Mouse (Mus musculus) activated CD4-positive, CD25-positive, alpha-beta regulatory T cell, adult 4 months (primary cell): ENCODE data around the gene Nprl3. TPM values are rescaled to one million over a fixed set of nuclear protein-coding genes. Genes with fewer than 3 reads are reported as not detected.

Source experiments
- ATAC-seq: one replicate; pipeline ENCODE4 v1.8.0; 2017
- polyA plus RNA-seq, 2 experiments: library from polyadenylated mRNA; unstranded; fragments of 100-300 nt; shearing (Covaris generic); gene quantifications; one replicate each; pipeline ENCODE4 v1.2.1; 2017

Gene Nprl3
- polyA plus RNA-seq, 2 experiments from 2014 or later = 36.7 to 37.6 TPM

DNA sequence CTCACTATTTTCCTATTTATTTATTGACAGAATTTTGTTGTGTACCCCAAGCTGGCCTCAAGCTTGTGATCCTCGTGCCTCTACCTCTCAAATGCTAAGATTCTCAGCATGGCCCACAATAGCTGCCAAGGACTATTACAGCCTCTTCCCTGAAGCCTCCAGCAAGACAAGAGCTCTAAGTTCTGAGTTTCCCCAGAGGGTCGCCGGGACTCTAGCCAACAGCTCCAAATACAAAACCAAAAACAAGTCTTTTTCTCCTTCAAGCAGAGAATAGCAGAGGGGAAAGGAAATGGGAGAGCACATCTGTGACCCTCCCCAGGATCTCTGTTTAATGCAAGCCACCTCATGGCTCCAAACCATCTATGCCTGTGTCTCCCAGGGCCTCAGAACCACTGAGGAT, 23.4 kb downstream of the Nprl3 start:
- no peak for ATAC-seq

DNA sequence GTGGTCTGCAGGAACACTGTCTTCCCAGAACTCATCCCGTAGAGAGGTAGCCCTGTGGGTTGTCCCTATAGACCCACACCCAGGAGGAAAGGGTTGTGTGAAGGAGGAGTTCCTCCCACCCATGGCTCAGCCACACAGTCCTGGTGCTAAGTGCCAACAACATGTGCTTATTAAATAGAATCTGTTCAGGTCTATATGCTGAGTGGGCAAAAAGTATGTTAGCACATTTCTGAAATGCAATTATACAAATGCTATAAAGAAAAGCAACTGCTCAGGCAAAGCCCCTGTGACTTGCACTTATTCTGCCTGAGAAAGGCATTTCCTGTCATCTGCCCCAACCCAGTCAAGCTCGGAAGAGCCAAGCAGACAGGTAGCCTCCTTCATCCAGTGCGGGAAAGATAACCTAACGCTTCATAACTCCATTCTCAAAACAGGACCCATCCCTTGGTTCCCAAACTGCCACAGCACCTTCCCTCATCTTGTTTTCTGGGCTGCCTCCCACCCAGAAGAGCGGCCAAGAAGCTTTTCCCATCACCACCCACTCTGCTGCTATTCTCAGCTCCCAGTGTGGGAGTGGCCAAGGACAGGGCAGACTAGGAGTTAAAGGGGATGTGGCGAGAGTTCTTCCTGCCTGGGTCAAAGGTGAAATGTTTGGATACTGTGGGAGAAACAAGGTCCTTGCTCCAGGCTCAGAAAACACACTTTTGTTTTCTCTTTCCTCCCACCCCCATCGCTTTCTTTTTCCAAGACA, 24.1 kb downstream of the Nprl3 start:
- ATAC-seq = no peak

DNA sequence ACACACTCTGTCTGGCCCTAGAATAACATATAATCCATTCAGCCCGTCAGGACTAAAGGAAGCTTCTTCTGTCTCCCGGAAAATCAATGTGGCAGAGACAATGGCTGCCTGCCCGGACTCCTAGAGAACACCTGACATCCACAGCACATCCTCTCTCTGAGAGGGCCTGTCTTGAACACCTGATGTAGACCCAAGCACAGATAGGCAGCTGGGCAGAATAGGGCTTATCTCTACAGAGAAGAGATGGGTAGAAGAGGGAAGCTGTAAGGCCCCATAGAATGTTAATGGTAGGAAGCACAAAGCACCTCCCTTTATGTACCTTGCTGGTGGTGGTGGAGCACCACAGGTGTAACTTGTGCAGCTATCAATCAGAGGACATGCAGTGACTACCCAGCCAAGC, 25.3 kb downstream of the Nprl3 start:
- ATAC-seq = no peak

DNA sequence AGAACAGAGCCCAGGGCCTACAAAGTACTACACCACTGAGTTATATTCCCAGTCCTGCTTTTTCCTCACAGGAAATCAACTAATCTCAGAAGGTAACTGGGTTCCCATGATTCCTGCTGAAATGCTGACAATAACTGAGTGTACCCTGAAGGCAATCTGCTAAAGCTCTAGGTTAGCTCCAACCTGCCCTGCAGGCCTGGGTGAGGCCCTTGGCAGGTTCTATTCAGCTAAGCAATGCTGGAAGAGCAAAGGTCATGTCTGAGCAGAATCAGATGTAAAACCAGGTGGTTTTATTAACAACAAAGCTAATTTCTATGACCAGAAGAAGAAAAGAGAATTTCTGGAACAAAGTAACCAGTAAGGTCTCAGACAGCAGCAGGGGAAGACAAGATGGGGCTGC, 26.1 kb downstream of the Nprl3 start:
- ATAC-seq = no peak

DNA sequence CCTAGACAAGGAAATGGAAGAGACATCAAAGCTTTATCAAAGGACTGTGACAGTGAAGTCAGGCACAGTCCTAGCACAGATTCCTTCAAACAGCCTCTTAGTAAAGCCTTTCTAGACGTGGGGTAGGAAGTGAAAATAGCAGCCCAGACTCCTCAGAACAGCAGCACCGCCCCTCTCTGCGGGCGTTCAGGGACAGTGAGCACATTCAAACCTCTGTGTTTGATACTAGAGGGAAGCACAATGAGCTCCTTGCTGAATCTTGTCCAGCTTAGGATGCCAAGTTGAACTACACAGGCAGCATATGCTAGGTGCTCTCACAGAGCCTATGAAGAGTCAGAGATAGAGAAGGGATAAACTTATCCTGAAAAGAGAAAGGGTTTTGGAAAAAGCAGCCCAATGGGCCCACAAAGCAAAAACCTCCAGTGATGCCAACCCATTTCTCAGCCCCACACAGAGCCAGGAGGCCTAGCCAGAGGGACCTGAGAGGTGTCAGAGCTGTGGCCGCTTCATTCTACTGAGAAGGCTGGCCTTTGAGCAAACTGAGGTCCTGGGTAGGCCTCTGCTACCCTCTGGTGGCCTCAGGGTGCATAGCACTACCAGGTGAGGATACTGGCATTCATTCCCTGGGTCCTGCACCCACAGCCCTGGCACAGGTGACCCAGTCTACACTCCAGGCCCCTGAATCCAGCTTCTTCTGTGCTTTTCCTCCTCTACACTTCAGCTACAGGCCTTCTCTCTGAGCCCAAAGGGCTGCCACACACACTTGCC, 29.2 kb downstream of the Nprl3 start:
- peak; percentile 82 for ATAC-seq

DNA sequence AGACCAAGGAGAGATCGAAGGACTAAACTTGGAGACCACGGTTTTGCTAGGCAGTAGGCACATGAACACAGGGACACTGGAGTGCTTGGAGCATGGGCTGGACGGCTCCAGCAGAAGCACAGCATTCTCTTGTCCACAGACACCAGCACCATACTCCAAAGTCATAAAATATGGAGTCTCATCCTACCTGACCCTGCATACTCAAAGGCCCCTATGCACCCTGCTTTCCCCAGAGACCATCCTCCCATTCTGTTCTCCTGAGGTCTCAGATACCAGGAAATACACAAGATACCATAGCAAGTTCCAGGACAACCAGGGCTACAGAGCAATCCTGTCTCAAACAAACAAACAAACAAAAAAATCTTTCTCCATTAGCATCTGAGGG, 30.1 kb downstream of the Nprl3 start:
- no peak for ATAC-seq

DNA sequence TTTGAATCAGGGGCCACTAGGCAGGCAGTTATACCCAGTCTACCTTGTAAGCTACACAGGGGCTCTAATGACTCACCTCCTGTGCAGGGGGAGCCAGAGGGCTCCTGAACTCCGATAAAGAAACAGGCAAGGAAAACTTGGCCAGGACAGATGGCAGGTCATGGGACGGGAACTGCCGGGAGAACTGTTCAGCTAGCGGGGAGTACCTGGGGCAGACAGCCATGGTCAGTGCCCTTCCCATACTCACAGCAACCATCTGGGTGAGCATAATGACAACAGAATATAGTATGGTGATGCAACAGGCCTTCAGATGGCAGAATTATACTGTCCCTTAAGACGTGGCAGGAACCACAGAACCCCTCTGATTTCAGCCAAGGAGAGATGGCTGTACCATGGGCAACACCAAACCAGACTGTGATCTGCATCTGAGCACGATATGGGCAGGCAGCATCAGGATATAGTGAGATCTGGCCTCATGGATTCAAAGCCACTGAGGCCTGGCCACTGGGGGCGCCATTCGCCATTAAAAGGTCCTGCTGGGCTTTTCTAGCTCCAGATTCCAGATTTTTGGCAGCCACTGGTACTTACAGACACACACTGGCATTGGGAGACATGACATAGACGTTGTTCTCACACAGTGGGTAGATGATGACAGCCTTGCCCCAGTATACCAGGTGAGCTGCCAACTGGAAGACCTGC, 30.6 kb downstream of the Nprl3 start:
- ATAC-seq = no peak

DNA sequence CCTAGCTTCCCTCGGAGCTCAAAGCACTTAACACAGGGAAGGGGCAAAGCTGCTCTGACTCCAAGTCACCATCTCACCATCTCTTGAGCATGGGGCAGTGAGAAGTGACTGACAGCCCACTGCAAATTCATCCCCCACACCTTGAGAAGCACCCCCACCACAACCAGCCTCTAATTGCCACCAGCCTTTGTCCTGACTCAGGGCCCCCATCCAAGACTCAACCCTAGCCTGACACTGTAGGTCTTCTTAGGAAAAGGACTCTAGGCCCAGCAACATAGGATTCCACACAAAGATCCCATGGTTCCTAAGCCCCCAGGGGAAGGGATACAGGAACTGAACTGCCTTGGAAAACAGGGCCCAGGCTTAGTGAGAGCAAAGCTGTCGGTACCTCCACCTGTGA, 31.4 kb downstream of the Nprl3 start:
- ATAC-seq = no peak

DNA sequence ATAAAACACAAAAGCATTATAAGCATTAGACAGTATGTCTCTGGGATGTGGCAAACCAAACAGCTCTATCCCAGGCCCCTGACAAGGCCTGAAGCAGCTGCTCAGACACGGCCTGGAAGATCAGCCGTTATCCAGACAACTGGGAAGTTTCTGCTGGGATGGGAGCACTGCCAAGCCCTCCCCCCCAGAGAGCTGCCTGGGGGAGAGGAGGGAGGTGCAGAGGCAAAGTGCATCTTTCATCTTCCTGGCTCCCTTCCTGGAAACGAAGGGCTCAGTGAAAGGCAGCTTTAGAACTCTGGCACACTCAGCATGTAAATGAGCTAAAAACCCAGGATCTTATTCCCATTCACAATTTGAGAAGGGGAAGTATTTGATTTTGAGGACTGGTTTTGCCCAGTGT, 31.9 kb downstream of the Nprl3 start:
- ATAC-seq = no peak

DNA sequence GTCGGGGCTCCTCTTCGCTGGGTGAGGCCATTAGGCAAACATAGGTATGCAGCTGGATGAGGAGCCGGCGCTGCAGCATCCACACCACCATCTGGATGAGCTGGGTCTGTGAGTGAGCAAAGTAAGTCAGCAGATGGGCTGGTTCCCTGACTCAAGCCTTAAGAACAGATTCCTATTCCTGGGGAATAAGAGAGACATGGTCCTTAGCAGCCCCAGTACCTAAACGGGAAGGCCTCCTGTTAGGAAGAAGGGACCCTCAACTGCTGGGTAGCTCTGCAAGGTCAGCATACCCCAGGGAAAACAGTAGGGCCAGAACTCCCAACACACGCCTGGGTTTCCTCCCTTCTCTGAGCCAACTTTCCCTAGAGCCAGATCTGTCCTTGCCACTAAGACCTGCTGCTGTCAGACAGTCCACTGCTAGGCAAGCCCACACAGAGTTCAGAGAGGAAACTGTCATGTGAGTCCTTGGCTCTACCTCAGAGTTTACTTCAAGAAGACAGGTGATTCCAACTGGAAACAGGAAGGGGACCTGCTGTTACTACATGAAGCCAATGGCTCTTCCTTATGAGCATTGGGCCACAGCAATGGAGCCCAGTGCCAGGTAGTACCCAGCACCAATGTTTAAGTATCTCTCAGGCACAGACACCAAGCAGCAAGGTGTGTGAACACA, 32.6 kb downstream of the Nprl3 start:
- no peak for ATAC-seq

DNA sequence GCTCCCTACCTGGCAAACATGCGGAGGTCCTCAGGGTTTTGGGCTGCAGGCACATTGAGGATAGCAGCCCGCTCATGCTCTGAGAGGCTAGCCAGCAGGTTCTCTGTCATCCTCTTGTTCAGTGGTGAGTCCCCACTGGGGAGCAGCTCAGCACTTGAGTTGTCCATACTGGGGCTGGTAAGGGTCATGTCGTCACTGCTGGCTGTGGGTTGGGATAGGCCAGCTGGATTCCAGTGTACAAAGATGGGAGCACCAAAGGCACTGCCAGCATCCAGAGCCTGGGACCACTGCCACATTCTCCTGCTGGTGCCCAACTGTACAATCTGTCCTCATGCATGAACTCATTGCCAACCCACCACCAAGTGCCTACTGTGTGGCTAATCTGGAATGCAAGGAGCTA, 33.6 kb downstream of the Nprl3 start:
- ATAC-seq = no peak

DNA sequence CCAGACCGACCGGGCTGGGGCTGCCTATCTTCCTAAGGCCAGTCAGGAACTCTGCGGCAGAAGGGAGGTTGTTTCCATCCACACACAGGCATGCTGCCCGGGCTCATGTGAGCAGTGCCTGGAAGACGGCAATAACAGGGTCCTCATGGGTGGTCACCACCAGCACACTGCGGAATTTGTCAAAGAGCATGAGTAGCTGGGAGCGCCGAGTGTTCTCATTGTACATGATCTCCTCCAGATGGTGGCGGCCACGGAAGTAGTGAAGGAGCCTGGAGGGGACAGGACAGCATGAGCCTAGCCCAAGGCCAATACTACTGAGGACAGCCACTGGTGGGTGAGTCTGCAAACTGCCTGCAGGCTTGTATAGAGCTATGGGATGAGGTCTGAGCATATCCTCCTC, 34.7 kb downstream of the Nprl3 start:
- ATAC-seq = no peak

DNA sequence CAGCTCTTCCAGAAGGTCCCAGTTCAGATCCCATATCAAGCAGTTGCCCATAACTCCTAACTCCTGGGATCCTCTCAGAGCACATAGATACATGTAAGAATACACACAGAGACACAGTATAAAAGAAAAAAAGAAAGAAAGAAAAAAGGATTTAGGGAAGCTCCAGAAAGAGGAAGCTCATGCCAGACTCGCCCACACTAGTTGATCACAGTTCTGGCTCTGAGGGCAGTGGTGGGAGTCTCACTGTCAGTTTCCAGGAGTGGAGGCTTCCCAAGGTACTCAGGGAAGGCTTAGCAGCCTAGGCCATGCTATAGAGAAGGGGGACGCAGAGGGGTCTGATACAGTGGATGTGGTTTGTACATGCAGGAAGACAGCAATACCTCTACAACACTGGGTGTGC, 36.4 kb downstream of the Nprl3 start:
- no peak for ATAC-seq

DNA sequence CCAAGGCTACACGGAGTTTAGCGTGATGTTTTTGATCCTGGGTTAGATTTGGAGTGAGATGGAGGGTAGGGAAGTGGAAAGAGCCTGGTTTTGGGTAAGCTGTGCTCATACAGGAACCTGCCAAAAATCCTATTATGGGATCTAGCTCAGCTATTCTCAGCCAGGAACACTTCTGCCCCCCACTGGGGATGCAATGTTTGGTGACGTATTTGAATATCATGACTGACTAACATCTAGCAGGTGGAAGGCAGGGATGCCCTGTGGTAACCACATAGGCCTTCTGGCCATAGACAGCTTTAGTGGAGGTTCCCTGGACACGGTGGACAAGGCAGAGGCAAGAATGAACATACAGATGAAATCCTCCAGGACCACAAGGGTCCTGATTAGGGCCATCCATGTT, 37.3 kb downstream of the Nprl3 start:
- ATAC-seq = no peak

DNA sequence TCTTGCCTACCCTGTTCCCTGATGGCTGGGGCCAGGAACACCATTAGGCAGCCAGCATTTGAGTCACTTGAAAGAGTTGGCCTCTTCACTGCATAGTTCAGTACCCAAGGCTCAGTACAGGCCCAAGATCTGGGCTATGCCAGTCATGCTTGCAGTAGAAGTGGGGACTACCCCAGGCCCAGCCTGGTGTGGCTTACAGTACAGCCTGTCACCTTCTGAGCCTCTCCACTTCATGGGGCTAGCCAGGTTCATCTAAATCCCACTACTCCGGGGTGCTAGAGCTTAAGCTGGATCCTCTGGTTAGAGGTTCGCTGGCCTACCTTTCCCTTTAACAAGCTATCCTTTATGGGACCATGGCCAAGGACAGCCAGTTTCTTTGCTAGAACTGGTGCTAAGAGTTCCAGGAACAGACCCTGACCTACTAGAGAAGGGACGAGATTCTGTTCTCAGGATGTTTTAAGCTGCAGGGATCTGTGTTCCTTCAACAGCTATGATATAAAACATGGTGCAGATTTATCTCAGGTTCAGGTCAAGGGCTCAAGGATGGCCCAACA, 39.1 kb downstream of the Nprl3 start:
- no peak for ATAC-seq

DNA sequence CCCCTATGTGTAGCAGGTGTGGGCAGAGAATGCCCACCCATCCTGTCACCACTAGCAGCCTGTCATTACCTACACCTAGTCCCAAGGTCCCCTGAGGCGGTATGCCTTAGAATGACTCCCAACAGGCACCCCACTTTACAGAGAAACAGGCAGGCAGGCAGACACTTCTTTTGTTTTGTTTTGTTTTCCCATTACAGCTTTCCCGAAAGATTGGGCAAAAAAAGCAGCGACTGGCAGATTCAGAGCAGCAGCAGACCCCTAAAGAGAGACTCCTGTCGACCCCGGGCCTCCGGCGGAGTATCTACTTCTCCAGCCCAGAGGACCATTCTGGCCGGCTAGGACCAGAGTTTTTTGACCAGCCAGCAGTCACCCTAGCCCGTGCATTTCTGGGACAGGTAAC, 40.0 kb downstream of the Nprl3 start:
- no peak for ATAC-seq

DNA sequence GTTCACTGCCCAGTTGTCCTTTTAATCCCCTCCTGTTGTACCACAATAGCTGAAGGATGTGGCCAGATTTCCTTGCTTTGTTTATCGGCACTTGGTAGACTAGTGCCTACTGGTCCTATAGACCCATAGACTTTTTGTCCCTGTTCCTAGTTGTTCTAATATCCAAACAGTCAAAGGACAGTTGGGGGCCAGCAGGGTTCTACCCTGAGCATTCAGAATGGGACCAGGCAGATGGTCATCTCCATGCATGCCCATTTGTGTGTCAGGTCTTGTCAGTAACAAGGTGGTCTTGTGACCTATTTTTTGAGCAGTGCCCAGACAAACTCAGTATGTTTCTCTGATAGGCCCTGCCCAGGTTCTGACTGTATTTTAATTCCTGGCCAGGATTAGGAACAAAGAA, 40.5 kb downstream of the Nprl3 start:
- no peak for ATAC-seq

DNA sequence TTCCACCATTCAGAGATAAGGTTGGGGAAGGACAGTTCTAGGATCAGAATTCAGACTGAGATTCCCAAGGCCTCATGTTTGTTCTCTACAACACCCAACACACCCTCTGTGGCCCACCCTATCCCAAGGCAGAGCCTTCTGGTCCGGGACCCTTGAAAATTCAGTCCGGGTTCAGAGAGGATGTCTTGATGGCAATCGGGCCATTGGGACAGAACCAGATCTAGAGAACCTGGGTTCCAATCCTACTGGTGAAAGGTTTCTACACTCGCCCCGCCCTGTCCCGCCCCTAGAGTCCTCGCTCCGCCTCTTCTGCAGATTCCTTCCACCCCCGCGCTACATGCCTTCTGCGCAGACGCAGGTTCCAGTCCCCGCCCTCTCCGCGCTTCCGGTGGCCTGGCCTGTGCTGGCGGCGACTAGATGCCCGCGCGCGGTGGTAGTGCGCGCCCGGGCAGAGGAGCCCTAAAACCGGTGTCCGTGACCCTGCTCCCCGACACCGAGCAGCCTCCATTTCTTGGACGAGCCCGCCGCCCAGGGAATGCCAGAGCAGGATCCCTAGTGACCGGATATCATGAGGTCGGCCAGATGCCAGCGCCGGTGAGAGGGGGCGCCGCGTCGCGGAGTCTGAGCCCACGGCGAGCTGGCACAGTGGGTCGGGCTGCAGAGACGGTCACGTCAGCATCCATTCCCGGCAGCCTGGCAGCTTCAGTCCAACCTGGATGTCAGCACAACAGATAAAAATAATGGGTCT, 41.2 kb downstream of the Nprl3 start, which contains the start of gene Mpg:
TSS of gene Mpg (plus strand) at position 382 of the 748 bp plus-strand sequence.
- peak; percentile 87 for ATAC-seq

DNA sequence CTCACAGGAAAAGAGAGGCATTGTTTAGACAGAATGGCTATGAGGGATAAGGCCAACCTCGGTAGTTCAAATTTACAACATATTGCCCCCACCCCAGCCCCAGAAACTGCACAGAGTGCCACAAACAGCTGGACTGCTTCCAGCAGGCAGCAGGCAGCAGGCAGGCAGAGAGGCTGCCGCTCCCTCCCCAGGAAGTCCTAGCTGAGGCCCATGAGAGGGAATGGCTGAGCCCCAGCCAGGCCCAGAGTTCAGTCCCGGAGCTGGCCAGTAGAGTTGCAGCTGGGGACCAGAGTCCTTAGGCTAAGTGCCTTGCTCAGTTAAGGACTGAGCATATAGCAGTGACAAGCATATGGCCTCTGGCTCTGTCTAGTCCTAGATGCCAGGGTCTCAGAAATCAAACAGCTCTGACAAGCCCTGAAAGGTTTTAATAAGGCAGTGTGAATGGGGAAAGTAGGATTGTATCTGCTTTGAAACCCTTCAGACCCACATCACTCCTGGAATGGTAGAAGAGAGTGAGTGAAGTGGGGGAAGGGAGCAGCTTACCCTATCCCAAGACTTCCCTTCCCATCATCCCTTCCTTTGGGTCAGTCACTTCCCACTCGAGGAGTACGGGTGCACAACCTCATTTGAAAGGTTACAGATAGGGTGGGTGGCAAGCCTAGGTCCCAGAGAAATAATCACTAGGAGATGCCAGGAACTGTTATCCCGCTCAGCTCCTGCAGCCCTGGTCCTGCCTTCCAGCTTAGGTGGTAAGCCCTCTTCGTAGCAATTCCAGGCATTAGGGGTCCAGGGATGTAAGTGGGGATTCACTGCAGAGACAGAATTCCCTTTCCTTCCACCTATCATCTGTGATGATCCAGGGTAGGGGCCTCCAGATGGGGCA, 42.0 kb downstream of the Nprl3 start:
- ATAC-seq = no peak

DNA sequence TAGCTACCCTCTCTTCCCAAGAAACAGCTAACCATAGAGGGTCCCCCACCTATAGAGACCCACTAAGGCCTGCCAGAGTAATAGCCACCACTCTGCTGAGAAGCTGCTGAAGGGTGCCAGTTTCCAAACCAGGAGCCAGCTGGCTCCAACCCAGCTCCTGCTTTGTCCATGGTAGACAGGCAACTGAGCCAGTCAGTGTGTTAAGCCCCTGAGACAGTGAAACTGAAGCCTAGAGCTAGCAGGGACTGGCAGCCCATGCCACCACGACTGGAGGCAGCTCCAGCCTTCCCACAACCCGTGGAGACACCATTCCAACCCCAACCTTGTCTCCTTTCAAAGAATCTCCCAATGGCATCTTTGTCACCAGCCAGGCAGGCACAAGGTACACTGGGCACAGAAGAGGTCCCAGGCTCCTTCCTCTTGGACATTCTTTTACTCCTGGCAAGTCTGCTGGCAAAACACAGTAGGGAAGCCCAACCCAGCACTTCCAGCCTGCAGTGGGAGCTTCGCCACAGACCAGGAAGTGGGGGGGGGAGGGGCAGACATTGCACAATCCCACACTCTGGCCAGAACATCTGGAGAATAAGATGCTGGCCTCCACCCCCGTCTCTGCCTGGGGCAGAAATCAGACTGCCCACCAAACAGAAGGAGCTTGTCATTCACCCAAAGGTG, 42.9 kb downstream of the Nprl3 start:
- ATAC-seq = no peak
